Mouse (Mus musculus) CH12.LX (cell line): ENCODE measurements around the gene Exog.

Source experiments
- CTCF ChIP-seq, 2 experiments: IDR thresholded peaks in 1 of 2; conservative IDR thresholded peaks in 1 of 2; 2 replicates each; pipeline ENCODE4 v1.5.1; 2011 to 2012; ENCODE audit warnings: low read depth in 2 of 2, low read length in 2 of 2, improper control_type of control experiment in 1 of 2, inconsistent platforms in 1 of 2, mild to moderate bottlenecking in 1 of 2, moderate library complexity in 1 of 2
- EP300 ChIP-seq: IDR thresholded peaks from 2 replicates; pipeline ENCODE4 v1.6.1; 2011; ENCODE audit warnings: low read length, improper control_type of control experiment
- HCFC1 ChIP-seq: IDR thresholded peaks from 2 replicates; pipeline ENCODE4 v1.6.1; 2012; ENCODE audit warnings: low read depth, mild to moderate bottlenecking, inconsistent platforms, low read length, improper control_type of control experiment
- MEF2A ChIP-seq: IDR thresholded peaks from 2 replicates; pipeline ENCODE4 v1.6.1; 2014; ENCODE audit warnings: low read depth, mild to moderate bottlenecking, inconsistent platforms, low read length, improper control_type of control experiment, borderline replicate concordance
- POLR2A ChIP-seq: IDR thresholded peaks from 2 replicates; pipeline ENCODE4 v1.6.1; 2011; ENCODE audit warnings: low read depth, mild to moderate bottlenecking, improper control_type of control experiment, low read length

- TF ChIP-seq EP300 (no peak), CTCF (conservative IDR thresholded peaks at IDR 0.05 in 1 of 2, IDR thresholded peaks at IDR 0.05 in 1 of 2; ENCODE audit: low read depth in 2 of 2, low read length in 2 of 2) (no peak), POLR2A (no peak), MEF2A (no peak), HCFC1 (no peak)
Measured at GRCm38 (mm10) chr9:119438065-119438464, 6.7 kb upstream of the Exog start.
